Mouse (Mus musculus) frontal cortex, postnatal 25 days (tissue): ENCODE data around the gene Dusp28.

Source experiments
- DNase-seq, 2 experiments: peaks; one replicate each; pipeline ENCODE4 v3.0.0; 2022; ENCODE audit warnings: low spot score in 2 of 2

Gene Dusp28

DNA sequence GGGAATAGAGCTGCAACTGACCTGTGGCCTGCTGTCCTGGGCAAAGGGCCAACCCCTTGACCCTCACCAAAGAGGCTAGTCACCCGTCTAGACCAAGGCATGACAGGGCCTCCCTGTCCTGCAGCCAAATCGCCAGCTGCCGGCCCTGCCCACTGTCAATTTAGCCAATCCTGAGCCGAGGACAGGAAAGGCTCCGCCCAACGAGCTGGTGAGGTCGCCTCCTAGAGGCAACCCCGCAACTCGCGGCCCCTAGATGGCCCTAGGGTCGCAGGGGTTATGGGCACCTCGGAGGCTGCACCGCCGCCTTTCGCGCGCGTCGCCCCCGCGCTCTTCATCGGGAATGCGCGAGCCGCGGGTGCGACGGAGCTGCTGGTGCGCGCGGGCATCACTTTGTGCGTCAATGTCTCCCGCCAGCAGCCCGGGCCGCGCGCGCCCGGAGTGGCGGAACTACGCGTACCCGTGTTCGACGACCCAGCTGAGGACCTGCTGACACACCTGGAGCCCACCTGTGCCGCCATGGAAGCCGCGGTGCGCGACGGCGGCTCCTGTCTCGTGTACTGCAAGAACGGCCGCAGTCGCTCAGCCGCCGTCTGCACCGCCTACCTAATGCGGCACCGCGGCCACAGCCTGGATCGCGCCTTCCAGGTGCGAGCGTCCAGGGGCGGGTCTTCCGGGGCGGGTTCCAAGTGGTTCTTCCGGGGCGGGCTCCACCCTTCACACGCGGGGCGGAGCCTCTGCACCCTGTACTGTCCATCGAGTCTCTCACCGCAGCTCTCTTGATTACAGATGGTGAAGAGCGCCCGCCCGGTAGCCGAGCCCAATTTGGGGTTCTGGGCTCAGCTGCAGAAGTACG lies at the start of gene Dusp28:
Gene Dusp28 (plus strand): TSS at position 203 of the 853 bp plus-strand sequence.
- DNase-seq: peak; percentile 57 to 70

DNA sequence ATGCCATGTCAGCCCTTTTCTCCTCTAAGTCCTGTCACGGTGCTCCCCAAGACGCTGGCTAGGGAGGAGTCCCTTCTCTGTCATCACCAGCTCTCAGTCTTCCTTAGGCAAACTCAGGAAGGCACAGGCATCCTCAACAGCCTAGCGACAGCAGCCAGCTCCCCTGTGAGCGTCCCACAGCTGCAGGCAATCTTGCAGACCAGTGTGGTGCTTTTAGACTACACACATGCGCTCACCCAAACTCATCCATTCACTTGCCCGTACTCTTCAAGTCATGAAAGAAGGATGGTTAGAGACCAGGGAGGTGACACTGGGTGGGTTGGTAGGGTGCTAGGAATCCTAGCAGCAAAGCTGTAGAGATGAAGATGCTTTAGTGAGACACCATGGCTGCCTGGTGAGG lies 45.3 kb upstream of the Dusp28 start:
- no peak for DNase-seq

DNA sequence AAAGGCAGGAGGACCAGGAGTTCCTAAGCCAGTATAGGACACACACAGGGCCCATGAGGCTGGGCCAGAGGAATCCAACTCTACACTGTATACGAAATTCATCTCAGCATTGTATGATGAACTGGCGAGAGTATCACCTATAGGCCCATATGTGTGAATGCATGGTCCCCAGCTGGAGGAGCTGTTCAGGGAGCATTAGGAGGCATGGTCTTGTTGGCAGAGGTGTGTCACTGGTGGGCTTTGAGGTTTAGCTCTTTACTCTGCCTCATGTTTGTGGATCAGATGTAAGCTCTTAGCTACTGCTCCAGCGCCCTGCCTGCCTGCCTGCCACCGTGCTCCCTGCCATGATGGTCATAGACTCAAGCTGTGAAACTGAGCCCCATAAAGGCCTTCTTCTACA lies 43.5 kb upstream of the Dusp28 start:
- no peak for DNase-seq

DNA sequence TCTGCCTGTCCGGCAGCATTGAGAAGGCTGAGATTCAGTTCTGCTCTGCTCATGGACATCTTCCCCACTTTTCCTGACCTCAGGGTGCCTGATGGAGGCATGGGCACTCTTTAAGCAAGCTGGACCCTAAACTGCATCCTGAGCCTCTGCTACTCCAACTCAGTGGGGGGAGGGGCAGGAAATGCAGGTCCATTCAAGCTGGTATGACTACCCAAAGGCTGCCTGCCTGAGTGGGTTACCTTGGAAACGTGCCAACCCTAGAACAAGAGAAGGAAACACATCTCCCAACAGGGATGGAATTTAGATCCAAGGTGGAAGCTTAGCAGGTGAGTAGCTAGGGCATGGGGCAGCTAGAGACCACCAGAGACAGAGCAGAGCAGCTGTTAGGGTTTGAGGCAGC lies 40.6 kb upstream of the Dusp28 start:
- DNase-seq: no peak

DNA sequence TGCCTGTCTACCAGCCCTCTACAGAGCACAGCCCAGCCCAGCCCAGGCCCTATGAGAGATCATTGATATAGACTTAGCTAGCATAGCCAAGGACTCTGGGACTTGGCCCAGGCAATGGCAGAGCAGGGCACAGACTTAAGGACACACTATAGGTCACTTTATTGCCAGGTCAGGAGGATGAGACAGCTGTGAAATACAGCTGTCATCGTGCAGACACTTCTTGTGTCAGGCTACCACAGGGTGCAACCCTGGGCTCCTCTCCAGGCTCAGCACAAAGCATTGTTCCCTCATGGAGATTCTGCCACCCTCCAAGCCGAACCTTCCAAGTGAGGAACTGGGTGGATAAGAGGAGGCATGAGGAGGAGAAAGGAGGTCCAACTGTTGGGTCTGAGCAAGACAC lies 36.8 kb upstream of the Dusp28 start:
- DNase-seq: no peak

DNA sequence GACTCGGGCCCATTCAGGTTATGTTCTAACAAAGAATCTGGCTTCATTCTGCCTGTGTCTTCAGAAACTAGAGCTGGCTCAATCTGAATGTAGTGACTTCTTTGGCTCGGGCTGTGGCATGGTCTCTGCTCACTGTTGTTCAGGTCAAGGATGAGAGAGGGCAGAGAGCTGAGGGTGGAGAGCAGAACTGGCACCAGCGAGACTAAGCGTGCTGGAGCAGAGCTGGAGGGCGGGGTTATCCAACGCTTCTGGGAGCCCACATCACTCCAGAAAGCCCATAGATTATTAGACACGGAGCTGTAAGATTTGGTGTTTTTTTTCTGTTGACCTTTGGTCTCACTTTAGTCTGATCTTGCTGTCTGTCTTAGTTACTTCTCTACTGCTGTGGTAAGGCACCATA lies 34.1 kb upstream of the Dusp28 start:
- DNase-seq: no peak

DNA sequence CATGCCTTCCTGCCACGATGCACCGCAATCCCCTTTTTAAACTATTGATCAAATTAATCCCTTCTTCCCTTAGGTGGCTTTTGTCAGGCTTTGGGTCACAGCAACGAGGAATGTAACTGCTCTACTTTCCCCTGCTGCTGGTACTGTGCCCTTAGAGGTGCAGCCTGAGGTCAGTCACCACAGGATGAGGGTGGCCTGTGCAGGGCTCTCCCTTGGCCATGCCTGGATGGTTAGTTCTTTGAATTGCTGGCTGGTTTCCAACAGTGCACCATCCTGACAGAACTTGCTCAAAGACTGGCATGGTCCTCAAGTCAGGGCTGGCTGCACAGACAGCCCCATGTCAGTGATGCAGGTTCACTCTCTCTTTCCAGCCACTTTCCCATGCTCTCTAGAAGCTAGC lies 32.8 kb upstream of the Dusp28 start:
- no peak for DNase-seq

DNA sequence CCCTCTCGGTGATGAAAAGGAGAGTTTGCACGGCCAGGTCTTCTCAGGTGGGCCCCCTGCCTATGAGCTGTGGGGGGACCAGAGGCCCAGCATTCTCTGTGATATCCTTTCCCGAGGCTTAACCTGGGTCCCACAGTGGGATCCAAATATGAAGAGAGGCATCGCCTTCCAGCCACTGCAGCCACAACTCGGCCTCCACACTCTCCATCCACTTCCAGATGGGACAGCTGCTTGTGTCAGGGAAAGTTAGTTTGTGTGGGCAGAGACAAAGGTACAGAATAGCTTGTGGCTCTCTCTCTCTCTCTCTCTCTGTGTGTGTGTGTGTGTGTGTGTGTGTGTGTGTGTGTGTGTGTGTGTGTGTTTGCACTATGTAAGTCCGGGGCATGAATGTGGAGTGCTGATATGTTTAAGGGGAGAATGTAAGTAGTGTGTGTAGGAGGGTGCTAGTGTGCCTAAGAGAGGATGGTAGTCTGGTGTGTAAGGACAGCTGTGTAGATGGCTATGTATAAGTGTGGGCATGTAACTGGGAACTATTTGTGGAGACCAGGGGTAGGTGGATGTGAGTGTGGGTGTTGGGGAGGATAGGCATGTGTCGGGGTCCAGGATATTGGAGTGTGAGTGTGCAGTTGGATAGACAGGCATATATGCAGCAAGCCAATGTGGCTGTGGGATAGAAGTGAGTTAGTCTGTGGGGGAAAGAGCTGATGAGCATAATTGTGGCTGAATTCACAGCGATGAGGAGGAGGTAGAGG lies 31.2 kb upstream of the Dusp28 start:
- no peak for DNase-seq

DNA sequence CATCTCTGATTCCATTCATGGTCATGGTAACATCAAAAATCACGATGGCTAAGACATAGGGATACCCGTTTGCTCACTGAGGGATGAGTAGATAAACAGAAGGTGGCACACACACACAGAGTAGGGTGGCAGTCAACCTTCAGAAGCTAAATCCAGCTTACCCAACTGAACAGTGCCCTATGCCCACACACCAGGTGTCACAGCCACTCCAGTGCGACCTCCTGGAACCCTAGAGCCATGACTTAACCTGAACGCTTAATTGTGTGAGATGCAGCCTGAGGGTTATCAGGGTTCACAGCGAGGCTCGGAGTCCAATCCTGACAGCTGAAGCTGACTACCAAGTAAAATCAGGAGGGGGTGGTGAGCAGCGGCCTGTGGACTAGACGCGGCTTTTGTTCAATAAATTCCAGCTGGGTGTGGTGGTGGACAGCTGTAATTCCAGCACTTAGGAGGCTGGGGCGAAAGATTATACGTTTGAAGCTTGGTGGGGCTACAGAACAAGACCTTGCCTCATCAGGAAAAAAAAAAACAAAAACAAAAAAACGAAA lies 29.3 kb upstream of the Dusp28 start:
- no peak for DNase-seq

DNA sequence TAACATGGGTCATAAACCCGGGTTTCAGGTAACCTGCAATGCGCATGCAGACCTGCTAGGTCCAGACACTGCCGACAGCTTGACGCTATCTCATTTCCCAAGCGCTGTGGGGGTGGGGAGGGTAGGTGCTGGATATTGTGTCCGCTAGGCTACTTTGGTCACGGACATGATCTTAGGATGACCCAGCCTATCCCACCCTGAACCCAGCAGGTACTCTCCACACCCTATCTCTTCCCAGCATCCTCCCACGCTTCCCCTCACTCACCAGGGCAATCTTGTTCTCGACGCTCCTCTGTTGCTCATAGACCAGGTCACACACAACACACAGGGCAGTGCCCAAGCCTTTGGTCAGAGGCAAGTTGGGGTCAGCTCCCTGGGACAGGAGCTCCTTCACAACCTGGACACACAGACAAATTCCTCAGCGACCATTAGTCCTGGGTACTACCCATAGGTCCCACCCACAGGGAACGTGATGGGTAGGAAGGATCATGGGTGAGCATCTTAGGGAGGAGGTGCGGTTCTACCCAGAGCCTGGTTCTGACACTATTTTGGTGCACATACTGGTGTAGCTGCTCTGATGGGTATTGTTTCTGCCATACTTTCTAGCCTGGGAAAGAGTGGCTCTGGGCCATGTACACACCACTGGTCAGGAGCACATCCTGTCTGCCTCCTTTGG lies 28.6 kb upstream of the Dusp28 start:
- no peak for DNase-seq

DNA sequence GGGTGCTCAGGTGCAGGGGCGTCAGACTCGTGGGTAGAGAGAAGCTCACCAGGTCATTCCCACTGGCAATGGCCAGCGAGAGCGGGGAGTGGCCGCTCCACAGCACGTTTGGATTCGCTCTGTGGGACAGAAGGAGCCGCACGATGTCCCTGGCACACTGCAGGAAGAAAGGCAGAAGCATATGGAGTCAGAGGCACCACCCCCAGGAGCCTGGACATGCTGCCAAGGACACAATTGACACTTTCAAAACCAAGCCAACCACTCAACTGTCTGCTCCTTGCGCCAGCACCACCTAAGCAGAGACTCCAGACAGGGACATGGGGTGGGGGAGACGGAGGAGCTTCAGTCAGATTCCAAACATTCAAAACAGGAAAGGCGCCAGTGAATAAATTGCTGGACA lies 27.5 kb upstream of the Dusp28 start:
- no peak for DNase-seq

DNA sequence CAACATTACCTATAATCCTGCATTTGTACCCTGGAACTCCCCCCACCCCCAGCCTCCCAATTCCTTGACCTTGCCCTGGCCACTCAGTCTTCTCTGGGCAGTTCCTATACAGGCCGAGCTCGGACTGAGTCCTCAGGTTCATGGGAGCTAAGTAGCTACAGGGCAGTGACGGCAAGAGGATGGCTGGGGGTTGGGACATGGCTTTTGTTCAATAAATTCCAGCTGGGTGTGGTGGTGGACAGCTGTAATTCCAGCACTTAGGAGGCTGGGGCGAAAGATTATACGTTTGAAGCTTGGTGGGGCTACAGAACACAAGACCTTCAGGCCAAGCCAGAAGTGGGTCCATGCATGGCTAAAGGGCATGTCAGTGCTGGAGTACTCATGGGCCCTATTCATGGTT lies 26.7 kb upstream of the Dusp28 start:
- no peak for DNase-seq

DNA sequence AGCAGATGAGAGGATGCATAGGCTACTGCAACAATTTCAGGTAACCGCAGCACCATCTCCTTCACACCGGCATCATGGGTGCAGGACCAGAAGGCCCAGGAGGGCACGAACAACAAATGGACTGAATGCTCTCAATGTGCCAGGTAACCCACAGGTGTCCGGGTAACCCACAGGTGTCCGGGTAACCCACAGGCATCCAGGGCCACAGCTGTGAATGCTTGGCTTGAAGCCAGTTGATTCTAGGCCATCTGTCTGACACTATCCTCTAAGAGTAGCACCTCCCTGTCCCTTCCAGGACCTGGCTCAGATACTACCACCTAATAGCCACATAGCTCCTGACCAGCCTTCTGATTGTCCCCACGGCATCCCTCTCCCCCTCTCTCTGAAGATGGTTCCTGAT lies 24.8 kb upstream of the Dusp28 start:
- no peak for DNase-seq

DNA sequence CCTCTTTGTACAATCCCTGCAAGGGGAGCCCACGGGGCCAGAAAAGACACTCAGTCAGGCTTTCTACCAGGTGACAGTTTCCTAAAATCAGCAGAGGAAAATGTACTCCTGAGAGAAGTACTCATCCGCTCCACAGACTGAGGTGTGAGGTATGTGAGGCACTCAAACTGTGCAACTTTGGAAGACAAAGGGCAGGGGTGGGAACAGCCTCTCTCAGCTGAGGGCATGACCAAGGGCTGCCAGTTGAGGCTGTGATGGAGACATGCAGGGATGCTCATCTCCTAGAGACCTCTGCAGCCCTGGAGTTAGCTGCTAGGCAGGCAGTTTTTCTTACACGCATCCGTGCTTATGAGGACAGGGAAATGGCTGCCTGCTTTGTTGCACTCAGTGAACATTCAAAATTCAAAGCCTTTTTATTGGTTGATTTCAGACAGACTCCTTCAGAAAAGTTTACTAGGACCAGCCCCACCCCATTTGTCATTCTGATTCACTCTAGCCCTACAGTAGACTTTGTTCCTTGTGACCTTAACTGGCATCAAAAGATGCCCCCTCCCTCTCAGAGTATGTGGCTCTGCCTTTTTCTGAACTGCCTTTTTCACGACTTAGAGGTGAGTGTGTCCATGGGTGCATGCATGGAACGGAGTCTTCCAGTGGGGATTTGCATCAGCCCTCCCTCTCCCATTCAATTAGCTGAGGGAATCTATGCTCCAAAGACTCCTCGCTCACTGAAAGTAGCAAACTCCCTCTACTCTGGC lies 17.7 kb upstream of the Dusp28 start:
- DNase-seq: no peak

DNA sequence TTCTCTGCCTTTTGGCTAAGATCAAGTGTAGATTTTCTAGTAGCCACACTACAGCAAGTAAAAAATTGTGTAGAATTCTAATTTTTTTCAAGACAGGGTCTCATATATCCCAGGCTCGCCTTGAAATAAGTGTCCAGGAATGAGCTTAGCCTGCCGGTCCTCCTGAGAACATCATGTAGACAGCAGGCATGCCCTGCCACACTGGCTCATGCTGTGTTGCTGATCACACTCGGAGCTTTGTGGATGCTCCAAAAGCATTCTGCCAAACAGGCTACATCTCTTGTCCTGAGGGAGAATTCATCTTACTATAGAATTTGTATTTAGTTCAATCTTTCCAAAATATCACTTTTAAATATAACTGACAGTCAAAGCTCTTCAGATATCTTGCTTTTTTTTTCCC lies 14.0 kb upstream of the Dusp28 start:
- no peak for DNase-seq

DNA sequence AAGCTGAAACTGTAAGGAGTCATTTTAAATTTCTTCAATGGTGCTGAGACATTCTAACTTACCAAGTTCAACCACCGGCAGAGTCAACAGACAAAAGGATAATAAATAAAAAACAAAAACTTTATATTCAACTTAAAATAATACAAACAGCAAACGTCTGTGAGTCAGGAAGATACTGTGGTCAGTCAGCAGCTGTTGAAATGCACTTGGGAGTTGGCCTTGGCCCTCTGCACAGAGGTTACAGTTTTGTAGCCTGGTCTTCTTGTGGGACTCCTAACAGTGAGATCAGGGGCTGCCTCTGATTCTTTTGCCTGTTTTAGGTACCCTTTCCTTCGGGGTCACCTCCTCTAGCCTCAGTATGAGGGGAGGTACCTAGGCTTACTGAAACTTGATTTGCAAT lies 12.9 kb upstream of the Dusp28 start:
- DNase-seq: no peak

DNA sequence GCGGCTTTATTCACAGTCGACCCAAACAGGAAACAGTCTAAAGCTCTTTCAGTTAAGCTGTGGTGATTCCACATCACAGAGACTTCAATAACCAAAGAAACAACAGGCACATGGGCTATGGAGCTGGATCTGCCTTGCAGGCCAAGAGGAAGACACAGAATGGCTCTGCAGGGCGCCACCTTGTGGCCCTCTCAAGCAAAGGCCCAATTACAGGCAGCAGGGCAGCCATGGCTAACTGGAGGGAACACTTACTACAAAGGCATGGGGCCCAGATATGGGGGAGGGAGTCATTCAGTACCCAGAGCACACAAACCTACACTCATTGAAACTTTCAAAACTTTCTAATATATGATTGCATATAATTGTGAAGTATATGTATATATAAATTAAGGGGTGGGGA lies 11.7 kb upstream of the Dusp28 start:
- peak; percentile 76 to 77 for DNase-seq

DNA sequence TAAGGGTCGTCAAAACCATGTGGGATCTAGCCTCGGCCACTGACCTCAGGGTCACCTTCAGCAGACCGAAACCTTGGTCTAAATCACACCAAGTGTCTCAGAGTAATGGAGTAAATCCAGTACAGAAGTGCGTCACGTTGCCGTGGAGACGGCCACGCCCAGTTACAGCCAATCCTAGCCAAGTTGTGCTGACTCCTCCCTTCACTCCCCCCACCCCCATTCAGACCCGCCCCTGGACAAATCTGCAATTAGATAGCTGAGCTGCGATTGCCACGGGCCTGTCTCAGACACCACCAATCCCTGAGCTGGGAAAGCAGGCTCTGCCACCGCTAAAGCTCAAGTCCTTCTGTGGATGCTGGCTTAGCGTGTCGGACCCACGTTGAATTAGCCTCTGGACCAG lies 4.0 kb upstream of the Dusp28 start, which contains the start of gene Ankmy1:
Gene Ankmy1 (minus strand): TSS at position 121 of the 400 bp plus-strand sequence.
- peak; percentile 44 to 54 for DNase-seq

DNA sequence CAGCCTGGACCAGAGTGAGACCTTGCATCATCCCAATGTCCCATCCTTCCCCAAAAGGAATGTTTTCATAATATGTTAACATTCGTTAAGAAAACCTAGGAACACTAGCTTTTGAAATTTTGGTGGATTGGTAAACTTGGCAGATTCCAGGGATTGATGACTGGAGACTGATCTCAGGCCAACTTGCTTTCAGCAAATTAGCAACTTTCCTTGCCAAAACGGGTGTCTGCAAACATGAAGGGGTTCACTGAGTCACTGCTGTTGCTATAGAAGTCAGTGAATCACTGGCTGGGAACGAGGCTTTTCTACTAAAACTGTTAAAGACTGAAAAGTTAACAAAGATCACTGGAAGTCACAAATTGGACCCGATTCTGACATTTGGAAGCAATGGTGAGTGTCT lies 3.2 kb upstream of the Dusp28 start:
- no peak for DNase-seq

DNA sequence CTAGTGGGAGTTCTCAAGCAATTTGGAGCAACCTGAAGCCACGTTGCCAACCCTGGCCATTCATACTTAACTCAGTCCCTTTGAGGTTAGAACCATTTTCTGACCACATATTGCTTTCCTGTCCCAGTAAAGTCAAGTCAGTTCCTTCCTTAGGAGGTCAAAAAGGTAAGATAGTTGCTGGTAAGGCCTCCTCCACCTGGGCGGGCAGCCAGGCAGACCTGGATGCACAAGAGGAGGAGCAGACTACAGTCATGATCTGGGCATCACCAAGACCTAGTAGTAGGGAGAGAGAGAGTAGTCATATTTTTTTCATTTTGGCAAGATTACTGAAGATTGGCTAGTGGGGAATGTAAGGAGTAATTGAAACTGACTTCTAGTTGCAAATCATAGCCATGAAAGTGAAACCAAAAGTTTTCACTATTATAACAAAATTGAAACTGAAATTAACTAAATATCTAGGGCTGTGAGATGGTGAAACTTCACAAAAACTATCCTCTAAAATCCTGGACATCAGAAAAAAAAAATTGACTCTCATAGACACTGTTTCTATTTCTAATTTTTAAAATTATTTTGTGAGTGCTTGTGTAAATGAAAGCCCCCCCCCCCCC lies 974 bp upstream of the Dusp28 start:
- no peak for DNase-seq
